ENCODE assay signal across 27 mouse cellular contexts in genomic region chr14:57318812-57319211, GRCm38 (mm10).
DNase-seq lines count a peak whose midpoint lies in the region; ATAC-seq and TF ChIP-seq lines count a peak whose summit lies in the region.
"Had no signal": no experiment of that assay in that cellular context is flagged by ENCODE, and none has a peak within 500 bp of the region (broad histone marks: within the 10 kb centered on the region; RNA-seq: fewer than 3 reads in every experiment).

No protein-coding gene starts in this region.

- H3K4me1 ChIP-seq in kidney, embryonic 15.5 days, result peaks cover 18% of the 10 kb centered on the region; the same call in 1 of the 2 replicates
- H3K4me1 ChIP-seq: hindbrain, embryonic 12.5 days had no signal

- DNase-seq in gastrocnemius, adult 2 months, result peak; percentile 69
- DNase-seq in gastrocnemius, postnatal 10 days, result no peak
- no peak for DNase-seq in kidney, adult 8-10 months
- peak; percentile 83 for DNase-seq in fat pad, adult 2 months (ENCODE audit: extremely low read depth, low read depth, low spot score)
- DNase-seq in gonadal fat pad, adult 2 months (ENCODE audit: low read depth), result peak; percentile 88
- no peak for DNase-seq in adrenal gland, postnatal 10 days
- DNase-seq: adrenal gland, postnatal 14 days; B cell, adult 2 months; cerebellum, adult 11 months; cerebellum, adult 2 months; cerebellum, adult 9-11 months; cerebellum, postnatal 25 days; forebrain, postnatal 0 days; heart, adult 11 months had no signal

- no peak overlapping the region for H3K9ac ChIP-seq in kidney, embryonic 15.5 days
- H3K9ac ChIP-seq: embryonic facial prominence, embryonic 12.5 days; embryonic facial prominence, embryonic 15.5 days; forebrain, postnatal 0 days; hindbrain, embryonic 12.5 days; hindbrain, embryonic 15.5 days had no signal

- WGBS in kidney, embryonic 15.5 days, result 55% methylated on average over 1 of the region's 1 CpGs

- no peak overlapping the region for H3K4me3 ChIP-seq in gastrocnemius, adult 2 months
- no peak overlapping the region for H3K4me3 ChIP-seq in kidney, embryonic 15.5 days (replicated peaks)
- H3K4me3 ChIP-seq: embryonic facial prominence, embryonic 12.5 days; embryonic facial prominence, embryonic 15.5 days; erythroblast, embryonic 14.5 days; hindbrain, embryonic 12.5 days; hindbrain, embryonic 15.5 days had no signal

- H3K27ac ChIP-seq in gastrocnemius, adult 2 months, result peak overlapping the region; percentile 67
- peak overlapping the region; percentile 13; the same call in 1 of the 2 replicates for H3K27ac ChIP-seq in kidney, embryonic 15.5 days
- H3K27ac ChIP-seq: embryonic facial prominence, embryonic 12.5 days; embryonic facial prominence, embryonic 15.5 days; hindbrain, embryonic 12.5 days; hindbrain, embryonic 15.5 days had no signal

- H3K36me3 ChIP-seq in kidney, embryonic 15.5 days, result no peaks in the 10 kb centered on the region
- H3K36me3 ChIP-seq: embryonic facial prominence, embryonic 12.5 days; embryonic facial prominence, embryonic 15.5 days; G1E; hindbrain, embryonic 12.5 days; hindbrain, embryonic 15.5 days had no signal

- ATAC-seq in kidney, embryonic 15.5 days (replicated peaks; ENCODE audit: low FRiP score), result peak; percentile 60
- no peak for ATAC-seq in erythroid progenitor cell, adult 5-6 weeks (replicated peaks; ENCODE audit: low FRiP score, poor library complexity, severe bottlenecking)
- ATAC-seq: forebrain, embryonic 14.5 days; forebrain, postnatal 0 days; intestine, postnatal 0 days; Patski had no signal

- no peak for TF ChIP-seq CTCF in gastrocnemius, adult 2 months (IDR thresholded peaks at IDR 0.05)

- no peaks in the 10 kb centered on the region for H3K9me3 ChIP-seq in kidney, embryonic 15.5 days (replicated peaks)
- H3K9me3 ChIP-seq: embryonic facial prominence, embryonic 12.5 days; embryonic facial prominence, embryonic 15.5 days; G1E; hindbrain, embryonic 12.5 days; hindbrain, embryonic 15.5 days had no signal

- intact Hi-C loops in gastrocnemius, adult 2 months (cut with DNase I), result no loop called here

- H3K27me3 ChIP-seq in kidney, embryonic 15.5 days, result no peaks in the 10 kb centered on the region
- H3K27me3 ChIP-seq: CH12.LX; embryonic facial prominence, embryonic 12.5 days; embryonic facial prominence, embryonic 15.5 days; hindbrain, embryonic 12.5 days; hindbrain, embryonic 15.5 days; Patski had no signal

- no peak overlapping the region for H3K4me2 ChIP-seq in kidney, embryonic 15.5 days
- H3K4me2 ChIP-seq: embryonic facial prominence, embryonic 12.5 days; embryonic facial prominence, embryonic 15.5 days; heart, embryonic 11.5 days; hindbrain, embryonic 12.5 days; hindbrain, embryonic 15.5 days had no signal

Comparison
In these comparisons a context has a peak if more than half of its experiments do, and no peak if none do; other contexts are left out.
1. DNase-seq: peak in gastrocnemius, adult 2 months (single experiment), fat pad, adult 2 months (single experiment) and gonadal fat pad, adult 2 months (single experiment); none in gastrocnemius, postnatal 10 days (single experiment), kidney, adult 8-10 months (0 of 2) and adrenal gland, postnatal 10 days (single experiment).